Mouse (Mus musculus) forebrain, embryonic 12.5 days (tissue): ENCODE results near the gene Dnmt3a. TPM values are rescaled to one million over a fixed set of nuclear protein-coding genes. Genes with fewer than 3 reads are reported as not detected.

Experiments used
- ATAC-seq: fragments of 200-750 bp; cut with Nextera tagmentation; 2 replicates; pipeline ENCODE4 v1.8.0; 2017; ENCODE audit warnings: moderate TSS enrichment; ENCODE audit not compliant: low FRiP score
- H3K27ac ChIP-seq: fragments of 300-500 bp; sonication (generic); 2 replicates; pipeline ENCODE4 v1.5.1; 2016; ENCODE audit warnings: mild to moderate bottlenecking
- H3K27me3 ChIP-seq: fragments of 300-500 bp; sonication (generic); 2 replicates; pipeline ENCODE4 v1.6.1; 2016; ENCODE audit warnings: mild to moderate bottlenecking
- H3K36me3 ChIP-seq: fragments of 300-500 bp; sonication (generic); replicated peaks from 2 replicates; pipeline ENCODE4 v1.6.1; 2016; ENCODE audit warnings: mild to moderate bottlenecking
- H3K4me1 ChIP-seq: fragments of 300-500 bp; sonication (generic); 2 replicates; pipeline ENCODE4 v1.6.1; 2016
- H3K4me2 ChIP-seq: fragments of 300-500 bp; sonication (generic); 2 replicates; pipeline ENCODE4 v1.6.1; 2016; ENCODE audit warnings: mild to moderate bottlenecking, moderate library complexity
- H3K4me3 ChIP-seq: fragments of 300-500 bp; sonication (generic); replicated peaks from 2 replicates; pipeline ENCODE4 v1.5.1; 2016; ENCODE audit warnings: mild to moderate bottlenecking
- H3K9ac ChIP-seq: fragments of 300-500 bp; sonication (generic); 2 replicates; pipeline ENCODE4 v1.6.1; 2016; ENCODE audit warnings: mild to moderate bottlenecking
- H3K9me3 ChIP-seq: fragments of 300-500 bp; sonication (generic); 2 replicates; pipeline ENCODE4 v1.6.1; 2016
- WGBS: fragments of 180-500 bp; shearing (Covaris S2); methylation state at CpG from one replicate; pipeline ENCODE4 v1.1.7; 2016; 5-methylcytosine and 5-hydroxymethylcytosine counted together
- polyA plus RNA-seq: library from polyadenylated mRNA; unstranded; fragments of >200 nt; fragmentation: Nextera tagmentation; extraction: Ambion mirVana; gene quantifications from 2 replicates; pipeline ENCODE4 v1.2.1, GENCODE M21; 2016

Dnmt3a gene
- polyA plus RNA-seq = 139 and 146 TPM in 2 replicates

DNA sequence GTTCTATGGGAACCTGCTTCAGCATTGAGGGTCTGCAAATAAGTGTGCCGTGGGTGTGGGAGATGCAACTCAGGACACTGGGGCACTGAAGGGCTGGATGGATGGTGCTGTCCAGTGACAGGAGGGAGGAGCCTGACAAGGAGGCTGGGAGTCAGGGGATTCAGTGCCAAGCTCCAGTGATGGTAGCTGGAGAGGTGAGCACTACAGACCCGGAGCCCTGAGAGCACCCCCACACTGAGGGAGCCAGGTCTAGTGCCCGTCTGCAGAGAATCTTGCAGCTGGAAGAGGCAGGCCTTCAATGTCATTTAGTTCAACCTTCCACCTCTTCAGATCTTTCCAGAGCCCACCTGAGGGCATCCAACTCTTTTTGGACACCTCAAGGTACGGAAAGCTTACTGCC is at the start of gene Dnmt3a:
Dnmt3a (plus strand) TSS at position 156 of the 400 bp plus-strand sequence.
- WGBS = 18% methylated on average over 4 of the region's 4 CpGs
- Histone ChIP-seq H3K36me3 (no peaks in the 10 kb centered on the region; the same call in 1 of the 2 replicates), H3K9me3 (no peaks in the 10 kb centered on the region), H3K27me3 (peaks cover 31% of the 10 kb centered on the region), H3K4me3 (peak within 1 kb of the TSS; percentile 89), H3K4me2 (peak within 1 kb of the TSS; percentile 80), H3K9ac (peak within 1 kb of the TSS; percentile 92), H3K27ac (peak within 1 kb of the TSS; percentile 88), H3K4me1 (peaks cover 30% of the 10 kb centered on the region)
- ATAC-seq = peak; percentile 3; the same call in 1 of the 2 replicates

DNA sequence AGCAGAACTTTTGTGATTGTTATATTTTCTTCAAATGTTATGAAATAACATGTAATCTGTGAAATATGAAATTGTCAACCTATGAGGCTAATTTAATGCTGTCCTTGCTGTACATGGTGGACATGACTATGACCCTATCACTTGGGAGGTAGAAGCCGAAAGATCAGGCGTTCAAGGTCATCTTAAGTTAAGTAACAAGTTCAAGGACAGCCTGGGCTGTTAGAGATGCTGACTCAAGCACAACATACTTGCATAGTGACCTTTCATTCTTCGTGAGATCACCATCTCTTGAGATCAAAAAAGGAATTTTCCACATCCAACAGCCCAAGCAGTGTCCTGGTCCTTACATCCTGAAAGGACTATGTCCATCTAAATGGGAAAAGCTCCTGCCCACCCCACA is 49.6 kb upstream of the Dnmt3a start:
- H3K4me3 ChIP-seq = no peak overlapping the region
- H3K36me3 ChIP-seq = 0 out of 2 replicates have a peak, but pooled peaks cover 5% of the 10 kb centered on the region
- no peaks in the 10 kb centered on the region for H3K9me3 ChIP-seq
- H3K4me1 ChIP-seq = no peaks in the 10 kb centered on the region
- no peak overlapping the region for H3K9ac ChIP-seq
- WGBS = 94% methylated on average over 3 of the region's 3 CpGs
- H3K4me2 ChIP-seq = no peak overlapping the region
- ATAC-seq = no peak
- H3K27ac ChIP-seq = no peak overlapping the region
- no peaks in the 10 kb centered on the region for H3K27me3 ChIP-seq

- Histone ChIP-seq H3K4me1 (no peaks in the 10 kb centered on the region), H3K9ac (no peak overlapping the region), H3K27ac (no peak overlapping the region), H3K9me3 (no peaks in the 10 kb centered on the region), H3K4me3 (no peak overlapping the region), H3K4me2 (no peak overlapping the region), H3K27me3 (no peaks in the 10 kb centered on the region), H3K36me3 (no peaks in the 10 kb centered on the region)
- WGBS = 79% methylated on average over 3 of the region's 3 CpGs
- ATAC-seq = no peak
Measured at GRCm38 (mm10) chr12:3758127-3758526, 47.7 kb upstream of the Dnmt3a start.

DNA sequence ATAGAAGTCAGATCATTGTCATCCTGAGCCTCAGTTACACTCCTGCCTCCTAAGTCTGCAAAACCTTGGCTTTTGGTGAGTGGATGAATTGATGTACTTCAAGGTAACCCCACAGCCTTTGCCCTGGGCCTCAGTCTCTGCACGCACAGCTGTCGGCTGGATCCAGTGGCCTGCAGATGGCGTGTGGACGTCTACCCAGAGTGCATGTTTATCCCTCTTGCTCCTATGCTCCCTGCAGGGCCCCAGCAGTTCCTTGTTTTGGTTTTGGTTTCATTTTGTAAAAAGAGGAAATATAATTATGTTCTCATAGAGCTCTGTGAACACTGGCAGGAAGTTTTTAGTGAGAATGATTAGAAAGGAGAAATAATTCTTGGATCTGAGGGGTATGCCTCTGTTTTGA is 46.4 kb upstream of the Dnmt3a start:
- Histone ChIP-seq H3K9me3 (no peaks in the 10 kb centered on the region), H3K36me3 (no peaks in the 10 kb centered on the region), H3K27me3 (no peaks in the 10 kb centered on the region), H3K9ac (no peak overlapping the region), H3K4me3 (no peak overlapping the region), H3K4me2 (no peak overlapping the region), H3K27ac (no peak overlapping the region), H3K4me1 (no peaks in the 10 kb centered on the region)
- no peak for ATAC-seq
- 66% methylated on average over 4 of the region's 4 CpGs for WGBS

DNA sequence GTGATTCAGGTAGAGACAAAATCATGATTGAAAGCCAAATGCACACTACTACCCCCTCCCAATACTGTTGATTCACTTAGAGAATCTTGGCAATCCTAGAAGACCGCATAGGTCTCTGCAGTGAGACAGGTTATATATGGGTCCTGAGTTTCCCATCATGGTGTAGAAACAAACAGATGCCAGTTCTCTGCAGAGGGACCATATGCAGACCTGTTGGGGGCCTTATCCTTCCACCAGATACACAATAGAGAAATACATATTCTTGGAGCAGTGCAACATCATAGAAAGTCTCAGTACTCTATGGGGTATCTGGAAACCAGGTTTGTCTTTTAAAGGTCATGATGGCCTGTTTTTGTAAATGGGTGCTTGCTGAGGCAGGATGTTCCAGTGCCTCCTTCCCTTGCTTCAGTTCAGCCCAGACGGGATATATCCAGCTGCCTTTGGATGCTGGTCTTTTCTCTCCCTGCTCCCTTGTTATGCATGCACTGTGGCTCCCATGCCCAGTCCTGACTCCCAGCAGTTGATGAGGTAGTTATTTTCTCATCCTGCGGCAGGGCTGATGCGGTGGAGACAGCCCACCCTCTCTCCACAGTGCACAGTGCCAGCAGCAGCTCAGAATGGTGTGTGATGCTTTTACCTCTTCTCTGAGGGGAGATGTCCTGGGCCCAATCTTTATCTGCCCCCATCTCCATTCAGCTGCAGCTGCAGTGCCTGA is 44.8 kb upstream of the Dnmt3a start:
- H3K9ac ChIP-seq = no peak overlapping the region
- H3K27ac ChIP-seq = no peak overlapping the region
- no peak overlapping the region for H3K4me3 ChIP-seq
- H3K9me3 ChIP-seq = no peaks in the 10 kb centered on the region
- ATAC-seq = no peak
- H3K36me3 ChIP-seq = no peaks in the 10 kb centered on the region
- no peak overlapping the region for H3K4me2 ChIP-seq
- 72% methylated on average over 4 of the region's 4 CpGs for WGBS
- H3K27me3 ChIP-seq = no peaks in the 10 kb centered on the region
- H3K4me1 ChIP-seq = no peaks in the 10 kb centered on the region

DNA sequence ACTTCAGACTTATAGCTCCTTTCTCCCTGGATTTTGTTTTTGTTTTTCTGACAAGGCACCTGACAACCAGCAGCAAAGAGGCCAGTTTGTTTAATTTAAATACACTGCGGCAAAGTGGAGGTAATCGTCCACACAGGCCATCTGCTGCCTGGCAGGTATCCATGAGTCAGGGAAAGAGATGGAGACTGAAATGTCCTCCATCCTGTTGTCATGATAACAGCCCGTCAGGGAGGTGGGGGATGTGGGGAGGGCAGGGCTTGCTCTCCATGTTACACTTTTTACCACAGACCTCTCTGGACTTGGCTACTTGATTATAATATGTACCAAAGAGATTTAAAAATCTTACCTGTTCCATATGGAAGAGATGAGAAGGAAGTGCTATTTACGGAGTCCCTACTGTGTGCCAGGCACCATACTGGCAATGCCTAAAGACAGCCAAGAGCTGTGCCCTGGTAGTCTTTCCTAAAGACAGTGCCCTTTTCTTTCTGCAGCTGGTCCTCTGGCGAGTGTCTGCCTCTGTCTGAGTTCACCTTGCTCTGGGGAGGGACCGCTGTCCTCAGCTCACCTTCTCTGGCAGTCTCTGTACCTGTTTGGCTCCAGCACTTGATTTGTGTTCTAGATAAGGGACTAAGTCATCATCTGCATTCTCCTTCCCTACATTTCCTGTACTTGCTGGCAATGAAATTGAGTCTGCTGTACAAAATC is 44.1 kb upstream of the Dnmt3a start:
- Histone ChIP-seq H3K9ac (no peak overlapping the region), H3K9me3 (no peaks in the 10 kb centered on the region), H3K4me3 (no peak overlapping the region), H3K4me1 (no peaks in the 10 kb centered on the region), H3K36me3 (no peaks in the 10 kb centered on the region), H3K27me3 (no peaks in the 10 kb centered on the region), H3K27ac (no peak overlapping the region), H3K4me2 (no peak overlapping the region)
- ATAC-seq = no peak
- WGBS = 76% methylated on average over 6 of the region's 6 CpGs

- Histone ChIP-seq H3K9me3 (no peaks in the 10 kb centered on the region), H3K4me3 (no peak overlapping the region), H3K4me1 (0 out of 2 replicates have a peak, but pooled peaks cover 4% of the 10 kb centered on the region), H3K27me3 (no peaks in the 10 kb centered on the region), H3K4me2 (no peak overlapping the region), H3K36me3 (no peaks in the 10 kb centered on the region), H3K9ac (no peak overlapping the region), H3K27ac (no peak overlapping the region)
- ATAC-seq = no peak
- WGBS = 92% methylated on average over 3 of the region's 3 CpGs
Measured at GRCm38 (mm10) chr12:3764191-3764804, 41.5 kb upstream of the Dnmt3a start.

DNA sequence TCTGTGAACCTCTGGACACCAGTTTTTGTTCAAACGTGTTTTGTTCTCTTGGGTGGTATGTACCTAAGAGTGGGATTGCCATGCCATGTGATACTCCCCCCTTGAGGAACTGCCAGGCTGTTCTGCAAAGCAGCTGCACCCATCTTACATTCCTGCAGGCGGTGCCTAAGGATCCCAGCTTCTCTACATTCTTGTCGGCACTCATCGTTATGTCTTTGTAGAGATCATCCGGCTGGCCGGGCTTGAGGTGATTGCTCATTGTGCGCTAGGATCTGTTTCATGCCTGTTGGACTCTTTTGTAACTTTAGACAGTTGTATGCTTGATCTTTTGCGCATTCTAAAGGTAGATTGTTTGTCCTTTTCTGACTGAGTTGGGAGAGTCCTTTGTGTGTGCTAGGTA is 38.4 kb upstream of the Dnmt3a start:
- Histone ChIP-seq H3K4me1 (0 out of 2 replicates have a peak, but pooled peaks cover 4% of the 10 kb centered on the region), H3K9ac (no peak overlapping the region), H3K9me3 (no peaks in the 10 kb centered on the region), H3K4me3 (no peak overlapping the region), H3K36me3 (0 out of 2 replicates have a peak, but pooled peaks cover 2% of the 10 kb centered on the region), H3K4me2 (no peak overlapping the region), H3K27ac (no peak overlapping the region), H3K27me3 (no peaks in the 10 kb centered on the region)
- no peak for ATAC-seq
- 43% methylated on average over 8 of the region's 8 CpGs for WGBS

- H3K4me2 ChIP-seq = no peak overlapping the region
- H3K9ac ChIP-seq = no peak overlapping the region
- H3K4me3 ChIP-seq = no peak overlapping the region
- 0 out of 2 replicates have a peak, but pooled peaks cover 4% of the 10 kb centered on the region for H3K4me1 ChIP-seq
- no peak for ATAC-seq
- no peak overlapping the region for H3K27ac ChIP-seq
- WGBS = 92% methylated on average over 4 of the region's 4 CpGs
- no peaks in the 10 kb centered on the region for H3K27me3 ChIP-seq
- 0 out of 2 replicates have a peak, but pooled peaks cover 2% of the 10 kb centered on the region for H3K36me3 ChIP-seq
- no peaks in the 10 kb centered on the region for H3K9me3 ChIP-seq
Measured at GRCm38 (mm10) chr12:3768391-3768790, 37.4 kb upstream of the Dnmt3a start.

DNA sequence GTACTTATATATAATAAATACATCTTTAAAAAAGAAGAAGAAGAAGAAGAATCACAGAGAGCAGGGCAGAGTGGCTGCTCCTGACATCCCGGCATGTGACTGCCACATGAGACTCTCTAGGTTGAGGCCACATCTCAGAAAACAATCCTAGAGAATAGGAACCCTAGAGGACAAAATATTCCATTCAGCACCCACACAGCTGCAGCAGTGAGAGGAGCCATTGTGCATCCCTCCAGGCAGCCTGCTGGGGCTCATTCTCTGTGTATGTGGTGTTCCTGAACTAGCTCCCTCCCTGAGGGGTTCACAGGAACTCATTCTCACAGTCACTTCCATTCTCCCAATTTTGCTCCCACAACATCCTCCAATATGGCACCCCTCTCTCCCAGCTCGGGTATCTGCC is 35.3 kb upstream of the Dnmt3a start:
- 81% methylated on average over 2 of the region's 2 CpGs for WGBS
- ATAC-seq = no peak
- H3K27ac ChIP-seq = no peak overlapping the region

DNA sequence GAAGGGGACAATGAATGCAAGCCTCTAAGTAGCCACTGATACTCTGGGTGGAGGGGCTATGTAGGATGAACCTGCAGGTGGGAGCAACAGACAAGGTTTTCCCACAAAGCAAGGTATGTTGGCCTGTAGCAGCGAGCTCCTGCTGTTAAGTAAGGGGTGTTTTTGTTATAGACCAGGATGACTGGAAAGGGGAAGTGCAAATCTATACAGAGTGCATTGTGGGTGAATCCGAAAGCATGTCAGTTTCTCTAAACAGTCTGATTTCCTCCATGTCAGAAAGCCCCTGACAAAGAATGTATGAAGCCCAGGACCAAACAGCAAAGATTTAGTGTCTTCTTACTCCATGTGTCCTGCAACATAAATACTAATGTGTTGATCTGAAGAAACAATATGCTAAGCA is 34.7 kb upstream of the Dnmt3a start:
- 97% methylated on average over 2 of the region's 2 CpGs for WGBS
- Histone ChIP-seq H3K27ac (no peak overlapping the region), H3K9ac (no peak overlapping the region), H3K27me3 (no peaks in the 10 kb centered on the region), H3K4me1 (0 out of 2 replicates have a peak, but pooled peaks cover 4% of the 10 kb centered on the region), H3K36me3 (peaks cover 2% of the 10 kb centered on the region; the same call in 1 of the 2 replicates), H3K4me3 (no peak overlapping the region), H3K4me2 (no peak overlapping the region), H3K9me3 (no peaks in the 10 kb centered on the region)
- ATAC-seq = no peak

More for the DNA sequence above, 35.3 kb upstream of the Dnmt3a start:
- no peaks in the 10 kb centered on the region for H3K9me3 ChIP-seq
- peaks cover 2% of the 10 kb centered on the region; the same call in 1 of the 2 replicates for H3K36me3 ChIP-seq
- no peak overlapping the region for H3K4me2 ChIP-seq
- H3K4me1 ChIP-seq = 0 out of 2 replicates have a peak, but pooled peaks cover 4% of the 10 kb centered on the region
- H3K4me3 ChIP-seq = no peak overlapping the region
- H3K9ac ChIP-seq = no peak overlapping the region
- H3K27me3 ChIP-seq = no peaks in the 10 kb centered on the region

DNA sequence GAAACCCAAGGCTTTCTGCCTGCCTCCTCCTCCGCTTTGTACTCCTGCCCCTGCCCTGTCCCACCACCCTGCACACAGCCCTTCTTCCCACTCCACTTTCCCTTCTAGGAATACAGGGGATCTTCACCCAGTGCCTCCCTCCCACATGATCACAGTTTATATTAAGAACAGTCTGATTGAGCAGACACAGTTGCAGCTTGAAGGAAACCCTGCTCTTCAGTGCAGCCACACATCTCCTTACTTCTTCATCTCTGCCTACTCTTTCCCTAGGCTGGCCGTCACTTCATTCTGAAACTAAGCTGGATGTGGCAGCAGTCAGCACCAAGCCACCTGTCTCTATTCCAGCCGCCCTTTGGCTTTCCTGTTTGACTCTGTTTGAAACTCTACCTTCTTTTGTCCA is 32.2 kb upstream of the Dnmt3a start:
- no peak for ATAC-seq
- Histone ChIP-seq H3K36me3 (peaks cover 2% of the 10 kb centered on the region; the same call in 1 of the 2 replicates), H3K27me3 (no peaks in the 10 kb centered on the region), H3K4me2 (no peak overlapping the region), H3K4me1 (no peaks in the 10 kb centered on the region), H3K4me3 (no peak overlapping the region), H3K27ac (no peak overlapping the region), H3K9ac (no peak overlapping the region), H3K9me3 (no peaks in the 10 kb centered on the region)
- 84% methylated on average over 3 of the region's 3 CpGs for WGBS
